Mouse (Mus musculus) thymus, adult 2 months (tissue): ENCODE measurements at regions not wholly inside any gene's neighbourhood (a gene's known extent, or its start where the extent isn't known, plus 50 kb on each side); places are given as distances from the start of the nearest gene placed in this dataset.

Experiments used
- DNase-seq: peaks from one replicate; pipeline ENCODE4 v3.0.0; 2021
- H3K27ac ChIP-seq: fragments of 200-500 bp; 2 replicates; pipeline ENCODE4 v1.5.1; 2012; ENCODE audit warnings: low read length, control low read depth; ENCODE audit not compliant: control insufficient read depth, insufficient read depth
- H3K27me3 ChIP-seq: fragments of 200-500 bp; 2 replicates; pipeline ENCODE4 v1.6.1; 2012; ENCODE audit warnings: mild to moderate bottlenecking, low read length, moderate library complexity, mixed read lengths; ENCODE audit not compliant: control insufficient read depth, insufficient read depth
- H3K36me3 ChIP-seq: fragments of 200-500 bp; 2 replicates; pipeline ENCODE4 v1.6.1; 2012; ENCODE audit warnings: mild to moderate bottlenecking, low read length, moderate library complexity; ENCODE audit not compliant: control insufficient read depth, insufficient read depth
- H3K4me1 ChIP-seq: fragments of 200-500 bp; replicated peaks from 2 replicates; pipeline ENCODE4 v1.6.1; 2012; ENCODE audit warnings: low read length; ENCODE audit not compliant: control insufficient read depth, insufficient read depth
- H3K4me3 ChIP-seq: fragments of 200-500 bp; 2 replicates; pipeline ENCODE4 v1.5.1; 2012; ENCODE audit warnings: mild to moderate bottlenecking, low read length, control low read depth, moderate library complexity; ENCODE audit not compliant: control insufficient read depth, insufficient read depth
- CTCF ChIP-seq: fragments of 200-500 bp; IDR thresholded peaks from 2 replicates; pipeline ENCODE4 v1.5.1; 2012; ENCODE audit warnings: mild to moderate bottlenecking, control low read depth, low read length, moderate library complexity, borderline replicate concordance; ENCODE audit not compliant: control insufficient read depth, poor library complexity, insufficient read depth; ENCODE audit errors: extremely low read depth
- POLR2A ChIP-seq: fragments of 200-500 bp; IDR thresholded peaks from 2 replicates; pipeline ENCODE4 v1.6.1; 2012; ENCODE audit warnings: mild to moderate bottlenecking, low read length, control low read depth, moderate library complexity; ENCODE audit not compliant: control insufficient read depth, poor library complexity, insufficient read depth; ENCODE audit errors: extremely low read depth
- WGBS: fragments of 180-500 bp; shearing (Covaris S2); methylation state at CpG from one replicate; pipeline ENCODE4 v1.1.7; 2018; 5-methylcytosine and 5-hydroxymethylcytosine counted together

GRCm38 (mm10) chr2:48624040-48624439 lies 189.9 kb upstream of the Acvr2a start:
- Histone ChIP-seq H3K4me3 (no peak overlapping the region), H3K27me3 (no peaks in the 10 kb centered on the region), H3K36me3 (no peaks in the 10 kb centered on the region), H3K4me1 (no peaks in the 10 kb centered on the region), H3K27ac (no peak overlapping the region)
- no peak for DNase-seq
- TF ChIP-seq POLR2A (no peak), CTCF (no peak)
- 87% methylated on average over 6 of the region's 6 CpGs for WGBS

- DNase-seq, result no peak
- WGBS, result 96% methylated on average over 2 of the region's 2 CpGs
Measured at GRCm38 (mm10) chr2:48624461-48624860, 189.4 kb upstream of the Acvr2a start.

GRCm38 (mm10) chr2:48627011-48627410 lies 186.9 kb upstream of the Acvr2a start:
- no peak for DNase-seq
- no peak overlapping the region for H3K27ac ChIP-seq
- H3K27me3 ChIP-seq, result no peaks in the 10 kb centered on the region
- H3K4me3 ChIP-seq, result no peak overlapping the region
- TF ChIP-seq POLR2A (no peak), CTCF (no peak)
- H3K36me3 ChIP-seq, result no peaks in the 10 kb centered on the region
- WGBS, result 93% methylated on average over 4 of the region's 4 CpGs
- H3K4me1 ChIP-seq, result no peaks in the 10 kb centered on the region

More at GRCm38 (mm10) chr2:48624461-48624860, 189.4 kb upstream of the Acvr2a start:
- Histone ChIP-seq H3K27me3 (no peaks in the 10 kb centered on the region), H3K4me3 (no peak overlapping the region), H3K27ac (no peak overlapping the region), H3K36me3 (no peaks in the 10 kb centered on the region), H3K4me1 (no peaks in the 10 kb centered on the region)
- no peak for TF ChIP-seq CTCF
- TF ChIP-seq POLR2A, result no peak

GRCm38 (mm10) chr2:48629106-48630050 lies 184.5 kb upstream of the Acvr2a start:
- TF ChIP-seq CTCF (no peak), POLR2A (no peak)
- H3K27ac ChIP-seq, result no peak overlapping the region
- 59% methylated on average over 9 of the region's 9 CpGs for WGBS

GRCm38 (mm10) chr2:48634456-48635174 lies 179.3 kb upstream of the Acvr2a start:
- no peak overlapping the region for H3K4me3 ChIP-seq
- 93% methylated on average over 10 of the region's 10 CpGs for WGBS
- TF ChIP-seq CTCF, result no peak
- TF ChIP-seq POLR2A, result no peak
- no peak for DNase-seq
- H3K36me3 ChIP-seq, result no peaks in the 10 kb centered on the region
- no peaks in the 10 kb centered on the region for H3K4me1 ChIP-seq
- H3K27me3 ChIP-seq, result no peaks in the 10 kb centered on the region
- no peak overlapping the region for H3K27ac ChIP-seq

More at GRCm38 (mm10) chr2:48629106-48630050, 184.5 kb upstream of the Acvr2a start:
- H3K4me3 ChIP-seq, result no peak overlapping the region
- DNase-seq, result no peak
- no peaks in the 10 kb centered on the region for H3K4me1 ChIP-seq
- no peaks in the 10 kb centered on the region for H3K27me3 ChIP-seq
- H3K36me3 ChIP-seq, result no peaks in the 10 kb centered on the region

GRCm38 (mm10) chr2:48636108-48636507 lies 177.8 kb upstream of the Acvr2a start:
- 93% methylated on average over 2 of the region's 2 CpGs for WGBS
- Histone ChIP-seq H3K36me3 (no peaks in the 10 kb centered on the region), H3K27ac (no peak overlapping the region), H3K4me3 (no peak overlapping the region), H3K27me3 (no peaks in the 10 kb centered on the region), H3K4me1 (no peaks in the 10 kb centered on the region)
- TF ChIP-seq CTCF (no peak), POLR2A (no peak)
- DNase-seq, result no peak
